Mouse (Mus musculus) heart, postnatal 4 days (tissue): ENCODE data around the gene Fibin. TPM values are rescaled to one million over a fixed set of nuclear protein-coding genes. Genes with fewer than 3 reads are reported as not detected.

ENCODE experiments used
- DNase-seq: peaks from one replicate; pipeline ENCODE4 v3.0.0; 2021
- total RNA-seq, 2 experiments: library from RNA; stranded (reverse); gene quantifications; 2 replicates each; pipeline ENCODE4 v1.2.3; 2021

Gene Fibin
- 10 to 100 TPM in 1 of 2 experiments, 1 to 10 TPM in 1; 9.9 to 10.6 TPM for total RNA-seq

GRCm38 (mm10) chr2:110362432-110363283 is at the start of gene Fibin:
TSS of gene Fibin (minus strand) at chr2:110363183.
- peak; percentile 45 for DNase-seq

- peak; percentile 37 for DNase-seq
These were observed 48.4 kb upstream of the Fibin start for GRCm38 (mm10) chr2:110411428-110411827.

DNA sequence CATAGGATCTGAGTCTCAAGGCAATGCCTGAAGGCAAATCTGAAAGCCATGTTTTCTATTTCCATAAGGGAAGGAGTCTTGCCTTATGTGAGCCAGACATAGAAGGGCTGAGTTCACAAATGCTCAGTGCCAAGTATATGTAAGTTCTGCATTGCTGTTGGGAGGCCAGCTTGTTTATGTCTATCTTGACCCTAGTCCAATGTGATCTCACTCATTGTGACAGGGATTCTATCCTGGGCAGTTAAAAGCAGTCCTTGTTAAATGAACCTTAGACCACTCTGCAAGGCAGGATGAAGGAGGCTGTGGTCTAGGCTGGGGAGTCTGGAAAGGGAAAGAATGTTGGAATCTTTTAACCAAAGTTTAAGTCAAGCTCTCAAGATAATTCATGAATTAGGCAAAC is 45.8 kb upstream of the Fibin start:
- no peak for DNase-seq

- DNase-seq = no peak
These were observed 29.8 kb upstream of the Fibin start for GRCm38 (mm10) chr2:110392714-110393336.

- DNase-seq = no peak
These were observed 27.9 kb upstream of the Fibin start for GRCm38 (mm10) chr2:110390736-110391409.

GRCm38 (mm10) chr2:110379811-110380210 is 16.8 kb upstream of the Fibin start:
- no peak for DNase-seq

GRCm38 (mm10) chr2:110376660-110377059 is 13.7 kb upstream of the Fibin start:
- DNase-seq = no peak

GRCm38 (mm10) chr2:110375475-110375874 is 12.5 kb upstream of the Fibin start:
- no peak for DNase-seq

DNA sequence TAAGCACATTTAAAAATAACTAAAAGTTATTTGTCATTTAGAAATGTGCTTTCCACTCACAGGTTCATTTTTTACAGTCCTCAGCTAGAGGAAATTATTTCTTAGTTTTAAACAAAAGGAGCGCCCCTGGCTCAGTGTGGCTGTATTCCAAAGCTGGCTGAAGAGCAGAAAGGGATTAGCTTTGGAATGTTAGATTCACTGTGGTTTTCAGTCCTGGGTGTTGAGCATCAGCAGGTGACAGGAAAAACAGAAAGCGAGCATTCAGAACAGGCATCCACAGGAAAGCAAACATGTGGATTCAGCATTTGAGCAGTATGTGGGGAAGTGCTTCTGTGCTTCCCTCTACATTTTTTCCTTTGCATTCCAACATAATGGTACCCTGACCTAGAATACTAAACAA is 10.2 kb upstream of the Fibin start:
- no peak for DNase-seq

GRCm38 (mm10) chr2:110367382-110367887 is 4.5 kb upstream of the Fibin start:
- no peak for DNase-seq

DNA sequence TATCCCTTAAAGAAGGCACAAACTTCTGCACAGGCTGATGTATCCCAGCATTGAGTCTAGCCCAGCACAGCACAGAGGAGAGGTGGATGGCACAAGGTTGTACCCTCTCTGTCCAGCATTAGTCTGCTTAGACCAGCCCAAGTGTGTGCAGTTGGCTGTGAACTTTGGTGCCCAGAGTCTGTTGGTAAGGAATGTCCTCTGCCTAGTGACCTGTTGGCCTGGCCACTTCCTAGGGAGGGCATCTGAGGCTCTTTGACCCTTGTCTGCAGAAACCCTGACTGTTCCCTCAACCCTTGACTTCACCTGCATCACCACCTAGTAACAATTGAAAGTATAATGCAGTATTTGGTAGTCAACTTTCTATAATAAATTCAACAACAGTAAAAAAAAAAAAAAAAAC is 2.4 kb upstream of the Fibin start:
- no peak for DNase-seq

- no peak for DNase-seq
These were observed 872 bp upstream of the Fibin start for GRCm38 (mm10) chr2:110363855-110364254.

- no peak for DNase-seq
These were observed 9.5 kb downstream of the Fibin start for GRCm38 (mm10) chr2:110353302-110353970.

DNA sequence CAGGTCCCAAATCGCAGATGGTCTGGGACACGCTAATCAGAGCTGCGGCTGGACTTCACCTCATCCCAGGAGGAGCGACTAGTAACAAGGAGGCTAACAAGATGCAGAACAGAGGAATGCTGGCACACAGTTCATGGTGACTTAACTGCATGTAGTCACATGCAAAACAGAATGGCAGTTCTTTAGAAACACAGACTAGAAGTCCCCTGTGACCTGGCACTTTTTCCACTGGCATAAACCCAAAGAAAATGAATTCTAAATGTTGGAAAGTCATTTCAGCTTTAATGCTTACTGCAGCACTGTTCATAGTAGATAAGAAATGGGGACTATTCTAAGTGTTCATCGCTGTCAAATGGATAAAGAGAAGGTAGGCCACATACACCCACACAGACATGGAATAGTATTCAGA is 11.1 kb downstream of the Fibin start:
- no peak for DNase-seq

- no peak for DNase-seq
These were observed 11.6 kb downstream of the Fibin start for GRCm38 (mm10) chr2:110351406-110351805.

GRCm38 (mm10) chr2:110328953-110329352 is 34.0 kb downstream of the Fibin start:
- DNase-seq = no peak

DNA sequence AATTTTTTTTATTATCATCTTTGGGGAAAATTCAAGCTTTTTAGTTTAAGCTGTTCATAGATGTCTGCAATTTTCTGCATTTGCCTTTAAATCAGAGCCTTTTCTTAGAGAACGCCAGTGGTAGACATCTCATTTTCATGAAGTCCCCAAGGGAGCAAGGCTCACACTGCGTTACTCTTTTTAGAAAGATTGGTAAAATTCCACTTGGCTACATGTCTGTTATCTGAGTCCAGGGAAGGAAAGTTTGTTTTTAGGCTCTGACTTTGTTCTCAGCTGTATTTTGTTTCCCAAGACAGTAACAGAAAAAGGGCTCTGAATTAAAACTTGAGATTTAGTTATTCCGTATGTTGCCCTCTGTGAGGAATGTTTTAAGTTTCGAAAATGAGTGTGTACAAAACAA is 43.0 kb downstream of the Fibin start:
- DNase-seq = no peak

GRCm38 (mm10) chr2:110319266-110319665 is 43.7 kb downstream of the Fibin start:
- no peak for DNase-seq

GRCm38 (mm10) chr2:110318719-110319118 is 44.3 kb downstream of the Fibin start:
- DNase-seq = no peak

GRCm38 (mm10) chr2:110316116-110316883 is 46.7 kb downstream of the Fibin start:
- no peak for DNase-seq

DNA sequence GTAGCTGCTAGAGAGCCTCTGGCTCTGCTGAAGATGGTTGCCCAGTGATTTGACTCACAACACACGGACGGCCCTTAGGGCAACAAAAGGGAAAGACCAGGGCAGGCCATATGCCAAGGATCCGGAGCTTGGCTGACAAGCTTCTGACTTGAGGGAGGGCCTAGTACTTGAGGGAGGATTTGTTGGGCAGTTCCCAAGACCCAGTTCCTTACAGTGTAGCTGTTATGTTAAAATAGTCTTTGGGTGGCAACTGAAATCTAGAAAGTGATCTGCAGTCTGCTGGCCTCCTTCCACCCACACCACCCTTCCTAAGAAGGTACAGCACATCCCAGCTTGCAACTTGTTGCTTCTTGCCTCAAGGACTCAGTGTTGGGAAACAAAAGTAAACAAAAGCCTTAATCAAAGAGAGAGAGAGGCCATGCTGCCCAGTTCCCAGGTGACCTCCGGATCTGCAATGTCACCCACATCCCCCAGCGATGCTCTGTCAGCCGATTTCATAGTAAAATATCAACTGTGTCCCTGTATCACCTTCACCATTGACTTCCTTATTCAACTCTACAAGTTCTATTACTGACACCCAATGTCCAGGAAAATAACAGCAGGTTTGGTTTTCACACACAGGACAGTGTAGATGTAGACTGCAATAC is 48.4 kb downstream of the Fibin start, which contains the start of gene Bbox1:
TSS of gene Bbox1 (minus strand) at position 52 of the 647 bp plus-strand sequence.
- peak; percentile 20 for DNase-seq
